Comparison of ENCODE assay signal across 46 mouse cellular contexts in genomic region chr6:129359515-129359914, GRCm38 (mm10). TPM values are rescaled to one million over a fixed set of nuclear protein-coding genes. Genes with fewer than 3 reads are reported as not detected.
"Had no signal": no experiment of that assay in that cellular context is flagged by ENCODE, and none has a peak within 500 bp of the region (broad histone marks: within the 10 kb centered on the region; RNA-seq: fewer than 3 reads in every experiment).

No protein-coding gene starts in this region.

- H3K9me3 ChIP-seq: limb, embryonic 10.5 days; limb, embryonic 12.5 days; limb, embryonic 13.5 days; limb, embryonic 15.5 days; liver, embryonic 12.5 days; liver, embryonic 13.5 days; liver, embryonic 15.5 days; lung, embryonic 15.5 days; megakaryocyte, embryonic 14.5 days; midbrain, embryonic 10.5 days; midbrain, embryonic 12.5 days; midbrain, embryonic 13.5 days; midbrain, embryonic 15.5 days; neural tube, embryonic 12.5 days; neural tube, embryonic 13.5 days had no signal

- DNase-seq: left cerebral cortex, postnatal 4 days; liver; liver, embryonic 13.5 days; liver, postnatal 0 days; lung, adult 18-20 months; lung, adult 2 months; lung, embryonic 14.5 days; lung, postnatal 10 days; lung, postnatal 14 days; lung, postnatal 36 days; lung, postnatal 4 days; midbrain, embryonic 14.5 days had no signal

- H3K9ac ChIP-seq: limb, embryonic 12.5 days; limb, embryonic 13.5 days; limb, embryonic 15.5 days; liver, embryonic 12.5 days; liver, embryonic 13.5 days; liver, embryonic 14.5 days; liver, embryonic 15.5 days; liver, postnatal 0 days; lung, embryonic 14.5 days; lung, embryonic 15.5 days; midbrain, embryonic 12.5 days; midbrain, embryonic 13.5 days; midbrain, embryonic 15.5 days; neural tube, embryonic 12.5 days; neural tube, embryonic 13.5 days had no signal

- ATAC-seq: liver, embryonic 12.5 days; liver, postnatal 0 days; lung, postnatal 0 days; midbrain, embryonic 13.5 days; midbrain, embryonic 15.5 days had no signal

- H3K36me3 ChIP-seq: limb, embryonic 10.5 days; limb, embryonic 12.5 days; limb, embryonic 13.5 days; limb, embryonic 15.5 days; liver, embryonic 12.5 days; liver, embryonic 13.5 days; liver, embryonic 15.5 days; lung, embryonic 15.5 days; midbrain, embryonic 10.5 days; midbrain, embryonic 12.5 days; midbrain, embryonic 13.5 days; midbrain, embryonic 15.5 days; neural tube, embryonic 12.5 days; neural tube, embryonic 13.5 days had no signal

- H3K4me3 ChIP-seq: limb, embryonic 10.5 days; limb, embryonic 12.5 days; limb, embryonic 13.5 days; limb, embryonic 15.5 days; liver, embryonic 12.5 days; liver, embryonic 13.5 days; liver, embryonic 15.5 days; lung, embryonic 15.5 days; megakaryocyte, embryonic 14.5 days; midbrain, embryonic 10.5 days; midbrain, embryonic 12.5 days; midbrain, embryonic 13.5 days; midbrain, embryonic 15.5 days; myocyte; neural tube, embryonic 12.5 days; neural tube, embryonic 13.5 days had no signal

- H3K27me3 ChIP-seq: limb, embryonic 12.5 days; limb, embryonic 13.5 days; limb, embryonic 15.5 days; liver, embryonic 12.5 days; liver, embryonic 13.5 days; liver, embryonic 15.5 days; lung, embryonic 15.5 days; megakaryocyte, embryonic 14.5 days; midbrain, embryonic 12.5 days; midbrain, embryonic 13.5 days; midbrain, embryonic 15.5 days; neural tube, embryonic 12.5 days; neural tube, embryonic 13.5 days had no signal

- H3K4me2 ChIP-seq: limb, embryonic 12.5 days; limb, embryonic 13.5 days; limb, embryonic 15.5 days; liver, embryonic 11.5 days; liver, embryonic 12.5 days; liver, embryonic 13.5 days; liver, embryonic 15.5 days; lung, embryonic 14.5 days; lung, embryonic 15.5 days; midbrain, embryonic 12.5 days; midbrain, embryonic 13.5 days; midbrain, embryonic 15.5 days; neural tube, embryonic 12.5 days; neural tube, embryonic 13.5 days had no signal

- H3K27ac ChIP-seq: limb, embryonic 10.5 days; limb, embryonic 12.5 days; limb, embryonic 13.5 days; limb, embryonic 15.5 days; liver, embryonic 12.5 days; liver, embryonic 13.5 days; liver, embryonic 14.5 days; liver, embryonic 15.5 days; lung, embryonic 15.5 days; macrophage; midbrain, embryonic 10.5 days; midbrain, embryonic 12.5 days; midbrain, embryonic 13.5 days; midbrain, embryonic 15.5 days; neural tube, embryonic 12.5 days; neural tube, embryonic 13.5 days had no signal

- H3K4me1 ChIP-seq: limb, embryonic 10.5 days; limb, embryonic 12.5 days; limb, embryonic 13.5 days; limb, embryonic 15.5 days; liver, embryonic 12.5 days; liver, embryonic 13.5 days; lung, embryonic 15.5 days; midbrain, embryonic 10.5 days; midbrain, embryonic 12.5 days; midbrain, embryonic 13.5 days; midbrain, embryonic 15.5 days; neural tube, embryonic 12.5 days; neural tube, embryonic 13.5 days had no signal

RNA-seq across cellular contexts. Expression of gene Clec12a, which starts 17.0 kb away (rescaled TPM):
- polyA plus RNA-seq: myocyte had no signal

RNA-seq across cellular contexts. Expression of gene Clec12b, which starts 26.2 kb away (rescaled TPM):
- total RNA-seq: left cerebral cortex, postnatal 10 days; left cerebral cortex, postnatal 14 days; left cerebral cortex, postnatal 25 days; left cerebral cortex, postnatal 36 days; left cerebral cortex, postnatal 4 days; liver, adult 2 months; megakaryocyte progenitor cell, adult 5-6 weeks; megakaryocyte, adult 5-6 weeks; megakaryocyte-erythroid progenitor cell, adult 5-6 weeks; midbrain, postnatal 0 days; monocyte, adult 5-6 weeks had no signal
- polyA plus RNA-seq: limb, embryonic 10.5 days; limb, embryonic 11.5 days; limb, embryonic 12.5 days; limb, embryonic 15.5 days; liver, adult 2 months; liver, embryonic 11.5 days; liver, embryonic 12.5 days; liver, embryonic 16.5 days; macrophage; midbrain, embryonic 10.5 days; midbrain, embryonic 12.5 days; myocyte; neural tube, embryonic 11.5 days; neural tube, embryonic 12.5 days; neural tube, embryonic 13.5 days had no signal

RNA-seq across cellular contexts. Expression of gene 4922502D21Rik, which starts 27.9 kb away (rescaled TPM):
- total RNA-seq: left cerebral cortex, postnatal 10 days; left cerebral cortex, postnatal 14 days; left cerebral cortex, postnatal 25 days; left cerebral cortex, postnatal 36 days; left cerebral cortex, postnatal 4 days; liver, adult 2 months; megakaryocyte progenitor cell, adult 5-6 weeks; megakaryocyte-erythroid progenitor cell, adult 5-6 weeks; midbrain, postnatal 0 days had no signal
- polyA plus RNA-seq: limb, embryonic 10.5 days; limb, embryonic 11.5 days; limb, embryonic 12.5 days; limb, embryonic 13.5 days; limb, embryonic 14.5 days; limb, embryonic 15.5 days; liver, adult 2 months; liver, embryonic 11.5 days; liver, embryonic 12.5 days; liver, embryonic 13.5 days; liver, embryonic 14.5 days; liver, embryonic 15.5 days; liver, embryonic 16.5 days; liver, postnatal 0 days; lung, adult 2 months; lung, embryonic 14.5 days; lung, embryonic 15.5 days; lung, embryonic 16.5 days; lung, postnatal 0 days; macrophage; midbrain, embryonic 10.5 days; midbrain, embryonic 12.5 days; midbrain, embryonic 13.5 days; midbrain, embryonic 14.5 days; midbrain, embryonic 15.5 days; midbrain, postnatal 0 days; myocyte; neural tube, embryonic 11.5 days; neural tube, embryonic 12.5 days; neural tube, embryonic 13.5 days had no signal

RNA-seq across cellular contexts. Expression of gene Clec1b, which starts 37.6 kb away (rescaled TPM):
- total RNA-seq: left cerebral cortex, postnatal 25 days; megakaryocyte-erythroid progenitor cell, adult 5-6 weeks; midbrain, postnatal 0 days had no signal
- polyA plus RNA-seq: myocyte had no signal

RNA-seq across cellular contexts. Expression of gene Clec9a, which starts 49.1 kb away (rescaled TPM):
- total RNA-seq: left cerebral cortex, postnatal 10 days; left cerebral cortex, postnatal 14 days; left cerebral cortex, postnatal 25 days; left cerebral cortex, postnatal 36 days; left cerebral cortex, postnatal 4 days; midbrain, postnatal 0 days had no signal
- polyA plus RNA-seq: myocyte had no signal
